Comparison of ENCODE assay signal across 23 mouse cellular contexts in the genomic region with DNA sequence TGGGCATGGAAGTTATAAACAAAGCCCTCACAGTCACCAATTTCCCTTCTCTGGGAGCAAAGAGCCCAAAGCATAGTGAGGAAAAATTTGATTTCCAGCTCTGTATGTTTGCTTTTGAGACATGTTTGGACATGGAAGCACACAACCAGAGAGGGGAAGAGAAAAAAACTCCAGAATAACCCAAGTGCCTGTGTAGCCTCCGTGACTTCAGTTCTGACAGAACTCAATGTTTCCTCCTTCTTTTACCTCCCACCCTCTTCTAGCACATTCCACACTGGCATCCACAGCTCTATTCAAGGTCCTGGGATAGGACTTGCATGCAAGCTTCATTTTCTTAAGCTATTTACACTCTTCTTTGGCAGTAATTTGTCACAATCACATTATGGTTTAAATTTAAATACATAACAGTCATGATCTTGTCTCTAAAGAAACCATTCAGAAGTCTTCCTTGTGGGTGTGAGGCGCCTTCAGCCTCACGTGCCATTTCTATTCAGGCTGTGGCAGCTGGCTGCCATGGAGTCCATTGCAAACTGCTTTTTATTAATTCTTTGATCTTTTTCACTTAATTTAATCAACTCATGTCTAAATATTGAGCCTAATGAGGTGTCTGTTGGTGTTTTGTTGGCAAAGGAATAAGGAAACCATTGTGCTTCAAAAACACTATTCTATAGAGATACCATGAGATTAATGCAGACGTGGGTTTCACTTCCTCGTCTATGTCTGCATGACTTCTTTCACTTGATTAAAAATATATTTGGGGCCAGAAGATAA. TPM values are rescaled to one million over a fixed set of nuclear protein-coding genes. Genes with fewer than 3 reads are reported as not detected.
DNase-seq lines count a peak whose midpoint lies in the region; ATAC-seq and TF ChIP-seq lines count a peak whose summit lies in the region.
"Had no signal": no experiment of that assay in that cellular context is flagged by ENCODE, and none has a peak within 500 bp of the region (broad histone marks: within the 10 kb centered on the region; RNA-seq: fewer than 3 reads in every experiment).

No protein-coding gene starts in this region.

- TF ChIP-seq POLR2A in brain, embryonic 14.5 days (IDR thresholded peaks at IDR 0.05; ENCODE audit: borderline replicate concordance, extremely low read depth, insufficient read depth, insufficient read length, poor library complexity, severe bottlenecking), result no peak

- peaks cover 17% of the 10 kb centered on the region; the same call in 1 of the 2 replicates for H3K4me1 ChIP-seq in heart, embryonic 10.5 days
- no peaks in the 10 kb centered on the region for H3K4me1 ChIP-seq in midbrain, embryonic 16.5 days (ENCODE audit: control insufficient read depth, insufficient read depth, low read length)
- H3K4me1 ChIP-seq: intestine, embryonic 15.5 days; megakaryocyte, embryonic 14.5 days had no signal

- TF ChIP-seq CTCF in brain, embryonic 14.5 days (IDR thresholded peaks at IDR 0.05; ENCODE audit: borderline replicate concordance, extremely low read depth, insufficient read depth, insufficient read length), result no peak

- DNase-seq in heart, embryonic 10.5 days (ENCODE audit: low spot score), result peak; percentile 45
- no peak for DNase-seq in heart, adult 8-10 months (ENCODE audit: low spot score)
- DNase-seq in lung, postnatal 10 days, result peak; percentile 22
- no peak for DNase-seq in lung, postnatal 25 days (ENCODE audit: low spot score)
- DNase-seq in brain, embryonic 14.5 days (ENCODE audit: low read depth), result peak; percentile 44
- no peak for DNase-seq in spleen, adult 18-20 months
- DNase-seq: adrenal gland, adult 8-10 months; cerebellum, adult 9-11 months; embryo, embryonic 11 days; kidney, adult 9 months; kidney, postnatal 25 days; left cerebral cortex, postnatal 4 days; liver; midbrain, embryonic 14.5 days; right cerebral cortex, postnatal 25 days; thymus, postnatal 25 days had no signal

- H3K27ac ChIP-seq in heart, embryonic 10.5 days, result no peak overlapping the region
- no peak overlapping the region for H3K27ac ChIP-seq in midbrain, embryonic 16.5 days (ENCODE audit: low read length)
- H3K27ac ChIP-seq: hindbrain, embryonic 14.5 days; intestine, embryonic 15.5 days had no signal

- no peak overlapping the region for H3K9ac ChIP-seq in midbrain, embryonic 16.5 days (ENCODE audit: low read depth, low read length)
- H3K9ac ChIP-seq: hindbrain, embryonic 14.5 days; intestine, embryonic 15.5 days had no signal

- no peaks in the 10 kb centered on the region for H3K27me3 ChIP-seq in heart, embryonic 10.5 days (ENCODE audit: insufficient read depth, poor library complexity, severe bottlenecking)
- no peaks in the 10 kb centered on the region for H3K27me3 ChIP-seq in midbrain, embryonic 16.5 days (ENCODE audit: control insufficient read depth, insufficient read depth, low read depth, low read length)
- H3K27me3 ChIP-seq: intestine, embryonic 15.5 days had no signal

- no peak overlapping the region for H3K4me2 ChIP-seq in midbrain, embryonic 16.5 days (ENCODE audit: low read length)
- H3K4me2 ChIP-seq: heart, embryonic 11.5 days; hindbrain, embryonic 14.5 days; intestine, embryonic 15.5 days had no signal

- 79% methylated on average over 5 of the region's 5 CpGs for WGBS in heart, embryonic 10.5 days
- WGBS in midbrain, embryonic 16.5 days, result 49% methylated on average over 5 of the region's 5 CpGs

- no peak for ATAC-seq in midbrain, embryonic 16.5 days
- ATAC-seq: forebrain, embryonic 16.5 days; intestine, embryonic 15.5 days had no signal

- H3K9me3 ChIP-seq in heart, embryonic 10.5 days, result no peaks in the 10 kb centered on the region
- no peaks in the 10 kb centered on the region for H3K9me3 ChIP-seq in midbrain, embryonic 16.5 days (replicated peaks; ENCODE audit: control insufficient read depth, low read length, poor library complexity, severe bottlenecking)
- H3K9me3 ChIP-seq: intestine, embryonic 15.5 days; megakaryocyte, embryonic 14.5 days had no signal

- H3K36me3 ChIP-seq in heart, embryonic 10.5 days, result no peaks in the 10 kb centered on the region
- no peaks in the 10 kb centered on the region for H3K36me3 ChIP-seq in midbrain, embryonic 16.5 days (ENCODE audit: control insufficient read depth, insufficient read depth, low read length)
- H3K36me3 ChIP-seq: intestine, embryonic 15.5 days had no signal

- H3K4me3 ChIP-seq in heart, embryonic 10.5 days, result no peak overlapping the region
- no peak overlapping the region for H3K4me3 ChIP-seq in midbrain, embryonic 16.5 days (ENCODE audit: low read depth, low read length)
- H3K4me3 ChIP-seq: intestine, embryonic 15.5 days; megakaryocyte, embryonic 14.5 days; myocyte had no signal

RNA-seq across cellular contexts. Expression of a gene that starts 49.9 kb away (rescaled TPM):
- 123 and 189 TPM in 2 replicates for polyA plus RNA-seq in heart, embryonic 10.5 days (2016; fragmentation: Nextera tagmentation; extraction: Ambion mirVana)
- total RNA-seq in heart, adult 8-10 months (2022), result 10 to 100 TPM; 38.7 to 48.1 (median 43.9) TPM
- polyA plus RNA-seq in brain, embryonic 14.5 days (2012; rRNA removed), result 32.9 and 46.2 TPM in 2 replicates
- polyA plus RNA-seq in midbrain, embryonic 16.5 days (2015; fragmentation: Nextera tagmentation; extraction: Ambion mirVana), result 52.1 and 58.2 TPM in 2 replicates

Comparison
In these comparisons a context has a peak if more than half of its experiments do, and no peak if none do; other contexts are left out.
1. DNase-seq: peak in heart, embryonic 10.5 days (single experiment), lung, postnatal 10 days (single experiment) and brain, embryonic 14.5 days (single experiment); none in heart, adult 8-10 months (single experiment), lung, postnatal 25 days (single experiment) and spleen, adult 18-20 months (0 of 2).